Mouse (Mus musculus) naive thymus-derived CD4-positive, alpha-beta T cell, adult 2 months (primary cell): Measurements from ENCODE around the gene Cyb561.

Source experiments
- DNase-seq: peaks from one replicate; pipeline ENCODE4 v3.0.0-alpha.2; 2011; ENCODE audit warnings: low read depth

The Cyb561 gene

DNA sequence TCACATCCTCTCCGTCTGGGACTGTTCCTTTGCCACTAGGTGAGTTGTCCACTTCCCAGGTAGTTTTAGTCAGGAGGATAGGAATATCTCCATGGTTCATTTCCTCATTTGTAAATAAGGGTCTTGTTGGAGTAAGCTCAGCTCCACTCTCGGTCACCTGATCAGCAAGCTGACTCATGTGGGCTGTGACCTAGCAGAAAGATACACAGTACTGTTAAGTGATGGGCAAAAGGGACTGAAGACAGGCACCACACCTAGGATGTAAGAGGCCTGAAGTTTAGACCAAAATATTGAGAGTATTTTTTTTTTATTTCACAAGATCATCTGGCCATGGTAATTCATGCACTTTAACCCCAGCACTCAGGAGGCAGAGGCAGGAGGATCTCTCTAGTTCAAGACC lies 32.3 kb downstream of the Cyb561 start:
- no peak for DNase-seq

DNA sequence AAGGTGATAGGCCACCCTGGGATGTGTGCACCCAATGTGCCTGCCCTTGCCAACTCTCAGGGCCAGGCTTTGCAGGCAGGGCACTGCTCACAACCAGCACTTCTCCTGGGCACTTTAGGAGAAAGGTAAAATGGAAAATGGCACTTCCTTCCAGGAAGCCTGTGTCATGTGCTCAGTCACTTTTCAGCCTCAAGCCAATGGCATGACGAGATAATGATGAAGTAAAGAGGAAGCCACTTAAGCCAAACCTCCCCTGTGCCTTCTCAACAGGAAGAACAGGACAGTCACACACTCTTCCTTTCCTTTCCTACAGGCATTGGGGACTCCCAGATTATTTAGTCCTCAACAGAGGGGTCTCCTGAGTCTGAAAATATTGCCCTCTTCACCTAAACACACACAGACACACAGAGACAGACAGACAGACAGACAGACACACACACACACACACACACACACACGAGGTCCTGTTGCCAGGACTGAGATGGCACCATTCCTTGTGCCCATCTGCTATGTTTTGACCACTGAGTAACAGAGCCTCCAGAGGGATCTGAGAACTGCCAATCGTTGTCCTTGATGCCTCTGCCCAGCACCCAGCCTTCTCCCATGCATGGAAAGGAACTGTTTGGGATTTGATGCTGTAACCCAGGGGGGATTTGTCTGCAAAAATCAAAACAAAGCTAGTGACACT lies 32.9 kb downstream of the Cyb561 start:
- no peak for DNase-seq

DNA sequence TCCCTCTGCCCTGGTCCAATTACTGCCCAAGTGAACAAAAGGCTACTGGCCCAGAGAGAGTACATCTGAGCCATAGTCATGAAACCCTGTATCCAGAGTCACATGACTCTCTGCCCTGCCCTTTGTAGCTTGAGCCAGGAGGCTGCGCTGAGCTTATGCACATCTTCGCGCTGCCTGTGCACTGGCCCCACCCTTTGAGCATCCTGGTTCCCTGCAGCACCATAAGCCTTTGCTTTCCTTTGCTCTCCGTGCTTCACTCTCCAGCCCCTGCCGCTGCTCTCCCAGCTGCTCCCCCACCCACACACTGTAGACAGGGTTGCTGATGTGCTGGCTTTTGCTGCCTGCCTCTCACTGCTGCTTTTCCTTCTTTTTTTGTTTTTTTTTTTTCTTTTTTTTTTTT lies 39.6 kb downstream of the Cyb561 start:
- no peak for DNase-seq

DNA sequence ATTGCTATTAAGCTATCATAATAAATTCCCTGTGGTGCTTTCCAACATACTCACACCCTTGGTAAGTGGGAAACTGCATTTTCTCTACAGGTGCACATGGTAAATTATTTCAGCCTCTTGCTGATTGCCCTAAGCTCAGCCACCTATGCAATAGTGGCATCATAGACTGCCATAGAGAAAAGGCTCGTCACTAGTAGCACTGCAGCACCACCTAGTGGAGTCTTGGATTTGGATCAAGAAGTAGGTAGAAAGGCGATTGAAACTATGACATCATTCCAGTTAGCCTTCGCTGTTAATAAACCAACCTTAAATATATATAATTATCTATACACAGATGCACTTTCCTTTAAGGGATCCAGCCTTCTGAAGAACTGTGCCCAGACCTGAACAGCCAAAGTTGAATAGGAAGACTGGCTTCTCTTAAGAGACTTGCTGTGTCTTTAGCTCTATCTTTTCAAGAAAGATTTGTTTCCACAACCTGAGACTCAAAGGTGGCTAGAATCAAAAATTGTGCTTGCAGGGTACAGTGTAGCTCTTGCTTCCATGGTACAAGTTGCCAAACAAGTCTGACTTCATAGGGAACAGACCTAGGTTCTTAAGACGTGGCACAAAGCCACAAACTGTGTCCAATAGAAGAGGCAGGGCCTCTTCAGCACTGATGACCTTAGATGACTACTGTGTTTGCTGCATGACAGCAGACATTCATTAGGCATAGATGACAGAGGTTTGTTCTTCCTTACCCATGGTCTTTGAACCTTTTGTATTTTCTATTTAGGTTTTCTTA lies 41.4 kb downstream of the Cyb561 start:
- DNase-seq: peak; percentile 80

DNA sequence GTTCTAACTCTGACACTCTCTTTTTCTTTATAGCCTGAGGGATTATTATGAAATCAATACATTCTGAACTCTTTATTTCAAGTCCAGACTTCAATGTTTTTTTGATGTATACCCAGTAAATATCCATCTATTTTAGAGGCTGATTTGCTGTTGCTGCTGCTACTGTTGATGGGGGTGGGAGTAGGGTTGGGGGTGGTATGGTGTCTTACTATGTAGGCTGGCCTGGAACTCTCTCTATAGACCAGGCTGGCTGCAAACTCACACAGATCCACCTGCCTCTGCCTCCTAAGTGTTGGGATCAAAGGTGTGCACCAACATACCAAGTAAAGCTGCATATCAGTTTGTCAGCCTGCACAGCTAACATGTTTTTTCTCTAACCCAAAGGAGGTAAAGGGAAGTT lies 42.0 kb downstream of the Cyb561 start:
- no peak for DNase-seq

DNA sequence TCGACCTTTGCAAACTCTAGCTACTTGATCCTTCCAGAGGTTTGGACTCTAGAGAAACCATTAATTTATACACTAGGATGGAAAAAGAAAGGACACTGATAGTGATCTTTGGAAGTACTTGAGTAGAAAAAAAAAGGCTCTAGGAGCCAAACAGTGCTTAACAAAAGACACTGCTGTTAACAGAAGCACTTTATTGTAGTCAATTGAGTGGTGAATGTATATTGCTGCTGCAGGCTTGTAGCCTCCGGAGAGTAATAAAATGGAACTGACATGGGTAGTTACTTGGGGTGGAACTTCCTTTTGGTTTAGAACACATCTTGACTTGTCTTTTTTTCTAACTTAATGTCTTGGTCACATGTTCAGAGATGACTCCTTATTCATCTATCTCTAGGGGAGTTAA lies 43.5 kb downstream of the Cyb561 start:
- no peak for DNase-seq

DNA sequence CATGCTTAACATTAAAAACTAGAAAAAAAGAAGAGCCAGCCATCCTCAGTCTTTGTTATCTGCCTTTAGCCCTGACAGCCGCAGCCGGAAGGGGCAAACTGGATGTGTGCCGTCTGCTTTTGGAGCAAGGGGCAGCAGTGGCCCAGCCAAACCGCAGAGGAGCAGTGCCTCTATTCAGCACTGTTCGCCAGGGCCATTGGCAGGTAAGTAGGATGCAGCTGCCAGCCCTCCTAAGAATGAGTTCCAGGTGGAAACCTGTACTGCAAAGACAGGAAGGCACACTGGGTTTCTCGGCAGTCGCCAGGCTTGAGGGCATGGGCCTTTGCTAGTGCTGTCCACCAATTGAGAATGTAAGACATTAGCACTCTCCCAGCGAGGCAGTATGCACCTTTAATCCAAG lies 44.2 kb downstream of the Cyb561 start:
- DNase-seq: no peak

DNA sequence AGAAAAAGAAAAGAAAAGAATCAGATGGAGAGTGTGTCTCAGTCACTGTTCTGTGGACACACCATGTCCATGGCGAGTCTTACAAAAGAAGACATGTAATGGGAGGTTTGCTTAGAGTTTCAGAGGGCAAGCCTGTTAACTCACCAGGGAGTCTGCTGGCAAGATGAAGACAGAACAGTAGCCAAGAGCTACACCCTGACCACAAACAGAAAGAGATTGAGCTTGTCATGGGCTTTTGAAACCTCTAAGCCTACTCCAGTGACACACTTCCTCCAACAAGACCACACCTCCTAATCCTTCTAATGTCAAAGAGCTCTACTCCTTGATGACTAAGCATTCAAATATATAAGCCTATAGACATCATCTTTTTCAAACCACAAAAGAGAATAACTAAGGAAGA lies 45.8 kb downstream of the Cyb561 start:
- DNase-seq: no peak

DNA sequence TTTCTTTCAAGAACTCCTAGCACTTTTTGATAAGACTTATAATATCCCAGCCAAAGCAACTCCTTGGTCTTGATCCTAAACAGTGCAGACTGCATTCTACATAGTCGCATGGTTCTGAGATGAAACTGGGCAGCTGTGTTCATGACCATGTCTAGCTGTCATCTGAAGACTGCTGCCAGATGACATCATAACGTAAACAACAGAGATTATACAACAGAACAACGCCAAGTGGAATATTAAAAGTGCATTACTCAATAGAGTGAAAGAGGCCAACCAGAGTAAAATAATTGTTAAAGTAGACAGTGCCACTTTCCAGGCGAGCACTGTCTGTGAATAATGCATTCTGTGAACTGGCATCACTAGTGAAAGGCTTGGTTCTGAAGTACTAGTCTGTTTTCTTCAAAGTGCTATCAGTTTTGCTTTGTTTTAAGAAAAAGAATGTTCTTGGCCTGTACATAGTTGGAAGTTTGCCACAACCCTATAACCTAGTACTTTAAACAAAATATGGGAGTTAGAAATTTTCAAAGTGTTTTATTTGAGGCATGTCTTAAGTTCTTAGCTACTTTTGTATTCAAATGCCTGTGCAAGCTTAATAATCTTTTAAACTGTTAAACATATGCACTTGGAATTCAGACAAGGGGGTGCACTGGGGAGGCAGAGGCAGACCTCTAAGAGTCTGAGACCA lies 47.5 kb downstream of the Cyb561 start:
- no peak for DNase-seq

DNA sequence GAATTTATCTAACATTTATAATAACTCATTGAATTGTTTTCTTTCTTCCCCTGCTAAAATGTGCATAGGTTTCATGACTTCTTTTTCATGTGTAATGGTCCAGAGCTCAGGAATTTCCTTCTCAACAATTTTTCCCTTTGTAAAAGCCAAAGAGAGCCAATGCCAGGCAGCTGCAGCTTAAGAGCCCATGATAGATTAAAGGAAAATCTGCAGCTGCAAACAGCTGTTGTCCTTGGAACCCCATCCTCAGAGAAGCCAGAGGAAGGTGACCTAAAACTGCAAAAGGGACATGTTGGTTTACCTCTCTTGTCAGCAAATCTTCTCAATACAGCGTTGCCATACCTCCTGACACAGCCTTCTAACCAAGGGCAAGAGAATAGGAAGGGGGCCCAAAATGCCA lies 50.2 kb downstream of the Cyb561 start:
- DNase-seq: no peak

DNA sequence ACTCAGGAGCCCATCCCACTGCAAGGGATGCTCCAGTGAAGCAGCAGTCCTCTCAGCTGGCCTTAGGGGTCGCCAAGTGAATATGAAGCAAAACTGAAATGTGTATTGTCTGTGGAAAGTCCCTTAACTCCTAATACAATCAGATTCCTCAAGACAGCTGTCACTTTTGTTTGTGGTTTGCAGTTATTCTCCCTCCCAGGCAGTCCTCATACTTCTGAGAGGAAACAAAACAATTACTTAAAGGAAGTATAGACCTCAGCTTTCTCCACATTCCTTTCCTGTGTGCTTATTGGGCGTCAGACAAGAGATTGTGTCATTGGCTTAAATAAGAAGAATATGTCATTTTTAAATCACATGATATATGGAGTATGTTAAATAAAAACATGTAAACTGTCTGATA lies 51.6 kb downstream of the Cyb561 start:
- DNase-seq: peak; percentile 16

DNA sequence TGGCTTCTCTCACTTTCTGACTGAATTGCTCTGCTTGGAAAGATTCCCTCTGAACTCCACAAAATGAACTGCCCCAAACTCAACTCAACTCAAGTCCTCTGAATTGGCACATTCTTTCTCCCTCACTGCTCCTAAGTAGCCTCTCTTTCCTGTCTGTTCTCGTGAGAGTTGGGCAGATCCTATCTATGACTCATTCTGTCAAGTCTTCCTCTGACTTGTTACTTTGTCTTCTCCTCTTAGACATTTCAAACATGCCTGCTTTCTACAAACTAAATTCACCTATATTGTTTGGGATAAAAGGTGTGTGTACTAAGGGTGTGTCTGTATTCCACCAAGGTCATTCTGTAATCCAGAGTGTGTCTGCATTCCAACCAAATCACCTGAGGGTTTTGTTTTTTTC lies 54.0 kb downstream of the Cyb561 start:
- DNase-seq: no peak

DNA sequence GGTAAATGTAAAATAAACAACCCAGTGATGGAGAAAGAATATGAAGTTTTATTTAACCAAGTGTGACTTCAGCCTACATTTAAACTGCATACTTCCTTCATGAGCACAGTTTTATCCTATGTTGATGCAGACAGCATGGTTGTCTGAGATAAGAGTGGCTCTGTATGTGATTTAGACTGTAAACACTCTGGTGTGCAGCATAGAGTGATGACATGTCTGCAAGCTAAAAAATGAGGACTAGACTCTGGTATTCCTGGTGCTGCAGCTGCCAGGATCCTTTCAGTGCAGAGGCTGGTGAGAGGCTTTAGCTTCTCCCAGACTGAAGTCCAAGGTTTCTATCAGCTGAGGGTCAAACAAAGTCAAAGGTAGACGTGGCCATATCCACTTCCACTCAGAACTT lies 65.9 kb downstream of the Cyb561 start:
- no peak for DNase-seq

DNA sequence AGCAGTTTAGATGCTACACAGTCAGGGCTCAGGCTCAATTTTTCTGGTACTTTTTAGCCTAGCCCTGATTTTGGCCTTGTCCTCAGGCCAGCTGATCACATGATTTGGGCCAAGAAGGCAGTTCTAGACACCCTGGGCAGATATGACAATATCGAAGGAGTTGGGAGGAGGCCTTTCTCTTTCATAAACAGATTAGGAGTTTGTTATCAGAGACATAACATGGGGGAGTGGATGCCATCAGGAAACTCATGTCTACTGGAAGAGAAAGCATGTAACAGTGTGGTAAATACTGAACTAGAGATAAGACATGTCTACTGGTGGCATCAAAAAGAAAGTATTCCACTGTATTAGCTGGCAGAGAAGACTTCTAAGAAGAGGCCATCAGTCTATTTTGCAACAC lies 67.6 kb downstream of the Cyb561 start:
- DNase-seq: no peak
